Mouse (Mus musculus) heart, adult 2 months (tissue): ENCODE results near the gene Arhgap28. TPM values are rescaled to one million over a fixed set of nuclear protein-coding genes. Genes with fewer than 3 reads are reported as not detected.
A peak's percentile ranks its signal among the peaks of the same experiment; 100 is the strongest.

Experiments
- DNase-seq, 2 experiments: peaks; one replicate each; pipeline ENCODE4 v3.0.0; 2021
- H3K27ac ChIP-seq: fragments of 200-600 bp; 2 replicates; pipeline ENCODE4 v1.8.1; 2022
- H3K27me3 ChIP-seq: fragments of 200-500 bp; 2 replicates; pipeline ENCODE4 v1.6.1; 2012; ENCODE audit warnings: mild to moderate bottlenecking, low read length, inconsistent platforms, mixed read lengths; ENCODE audit not compliant: control insufficient read depth, insufficient read depth
- H3K36me3 ChIP-seq: fragments of 200-500 bp; 2 replicates; pipeline ENCODE4 v1.6.1; 2012; ENCODE audit warnings: low read length, inconsistent platforms; ENCODE audit not compliant: control insufficient read depth, insufficient read depth
- H3K4me1 ChIP-seq: fragments of 200-500 bp; 2 replicates; pipeline ENCODE4 v1.6.1; 2011; ENCODE audit warnings: low read length; ENCODE audit not compliant: control insufficient read depth, insufficient read depth
- H3K4me3 ChIP-seq: fragments of 200-600 bp; 2 replicates; pipeline ENCODE4 v1.8.1; 2022
- H3K79me2 ChIP-seq: fragments of 200-500 bp; replicated peaks from 2 replicates; pipeline ENCODE4 v1.6.1; 2012; ENCODE audit warnings: mild to moderate bottlenecking, inconsistent platforms, low read length, moderate library complexity, mixed read lengths; ENCODE audit not compliant: control insufficient read depth, insufficient read depth
- H3K9ac ChIP-seq: fragments of 200-500 bp; 2 replicates; pipeline ENCODE4 v1.6.1; 2012; ENCODE audit warnings: low read depth, mild to moderate bottlenecking, control low read depth, inconsistent platforms, low read length, mixed read lengths
- CTCF ChIP-seq: fragments of 200-600 bp; IDR thresholded peaks from 2 replicates; pipeline ENCODE4 v1.8.1; 2022; ENCODE audit warnings: antibody characterized with exemption, mild to moderate bottlenecking, moderate library complexity
- EP300 ChIP-seq: fragments of 200-500 bp; IDR thresholded peaks from 2 replicates; pipeline ENCODE4 v1.6.1; 2011; ENCODE audit warnings: low read depth, low read length, control low read depth; ENCODE audit not compliant: insufficient read depth
- POLR2A ChIP-seq: fragments of 200-500 bp; IDR thresholded peaks from 2 replicates; pipeline ENCODE4 v1.6.1; 2011; ENCODE audit warnings: mild to moderate bottlenecking, low read depth, low read length, control low read depth; ENCODE audit not compliant: insufficient read depth
- WGBS: fragments of 180-500 bp; shearing (Covaris S2); methylation state at CpG from one replicate; pipeline ENCODE4 v1.1.7; 2018; 5-methylcytosine and 5-hydroxymethylcytosine counted together
- intact Hi-C: fragments of 180-260 bp; cut with DNase I; formaldehyde crosslinking; loops from one replicate; pipeline ENCODE4 v1.15.1; 2025
- polyA plus RNA-seq: library from polyadenylated mRNA; depleted of rRNA; stranded (reverse); fragments of >200 nt; gene quantifications from 2 replicates; pipeline ENCODE4 v1.2.3, GENCODE M21; 2012
- total RNA-seq, 2 experiments: library from RNA; stranded (reverse); gene quantifications; 2 replicates each; pipeline ENCODE4 v1.2.3; 2021

The Arhgap28 gene
- total and polyA plus RNA-seq, 3 experiments = 1.6 to 2.5 (median 1.9) TPM

GRCm38 (mm10) chr17:67888081-67888480 lies 115.8 kb downstream of the Arhgap28 start:
- peaks cover 2% of the 10 kb centered on the region for H3K4me1 ChIP-seq
- H3K79me2 ChIP-seq = no peaks in the 10 kb centered on the region
- intact Hi-C loops = loop anchor here (5.0 kb wide), 1 partner anchor 64 kb away; no protein-coding TSS in a partner anchor
- no peak for DNase-seq
- TF ChIP-seq POLR2A = no peak
- no peak for TF ChIP-seq CTCF
- no peak for TF ChIP-seq EP300
- WGBS = 59% methylated on average over 9 of the region's 9 CpGs
- H3K4me3 ChIP-seq = no peak overlapping the region
- H3K27me3 ChIP-seq = no peaks in the 10 kb centered on the region
- H3K36me3 ChIP-seq = no peaks in the 10 kb centered on the region
- H3K27ac ChIP-seq = peak overlapping the region; percentile 65
- no peak overlapping the region for H3K9ac ChIP-seq

- H3K27me3 ChIP-seq = no peaks in the 10 kb centered on the region
- no peak for DNase-seq
- no peaks in the 10 kb centered on the region for H3K36me3 ChIP-seq
- intact Hi-C loops = loop anchor here (5.0 kb wide), 1 partner anchor 66 kb away; no protein-coding TSS in a partner anchor
- no peaks in the 10 kb centered on the region for H3K79me2 ChIP-seq
- H3K4me3 ChIP-seq = no peak overlapping the region
- H3K27ac ChIP-seq = no peak overlapping the region
- H3K4me1 ChIP-seq = peaks cover 2% of the 10 kb centered on the region
- no peak overlapping the region for H3K9ac ChIP-seq
- 57% methylated on average over 5 of the region's 5 CpGs for WGBS
- no peak for TF ChIP-seq CTCF
- TF ChIP-seq POLR2A = no peak
- TF ChIP-seq EP300 = no peak
These were observed 117.6 kb downstream of the Arhgap28 start for GRCm38 (mm10) chr17:67886326-67886725.

GRCm38 (mm10) chr17:67877599-67877998 lies 126.3 kb downstream of the Arhgap28 start:
- Histone ChIP-seq H3K27ac (no peak overlapping the region), H3K27me3 (no peaks in the 10 kb centered on the region), H3K79me2 (no peaks in the 10 kb centered on the region), H3K4me3 (no peak overlapping the region), H3K4me1 (peaks cover 2% of the 10 kb centered on the region; the same call in 1 of the 2 replicates), H3K36me3 (no peaks in the 10 kb centered on the region), H3K9ac (no peak overlapping the region)
- intact Hi-C loops = no loop called here
- no peak for DNase-seq
- TF ChIP-seq POLR2A (no peak), CTCF (no peak), EP300 (no peak)
- WGBS = 70% methylated on average over 12 of the region's 12 CpGs

- WGBS = 60% methylated on average over 23 of the region's 23 CpGs
- peak; percentile 51 to 74 for DNase-seq
- Histone ChIP-seq H3K4me3 (no peak overlapping the region), H3K36me3 (no peaks in the 10 kb centered on the region), H3K4me1 (peaks cover 3% of the 10 kb centered on the region), H3K27ac (no peak overlapping the region), H3K79me2 (no peaks in the 10 kb centered on the region), H3K9ac (no peak overlapping the region), H3K27me3 (no peaks in the 10 kb centered on the region)
- intact Hi-C loops = loop anchor here (2.0 to 10.0 kb wide), 4 partner anchors 37 to 1235 kb away; no protein-coding TSS in a partner anchor
- TF ChIP-seq CTCF (peak; percentile 87), POLR2A (no peak), EP300 (0 out of 2 replicates have a peak, but pooled peaks have one; percentile 21)
These were observed 134.0 kb downstream of the Arhgap28 start for GRCm38 (mm10) chr17:67869731-67870601.

GRCm38 (mm10) chr17:67866541-67867241 lies 137.2 kb downstream of the Arhgap28 start:
- intact Hi-C loops = loop anchor here (10.0 kb wide), 2 partner anchors 988 to 1238 kb away; no protein-coding TSS in a partner anchor
- Histone ChIP-seq H3K36me3 (no peaks in the 10 kb centered on the region), H3K79me2 (no peaks in the 10 kb centered on the region), H3K4me3 (no peak overlapping the region), H3K27me3 (no peaks in the 10 kb centered on the region), H3K9ac (peak overlapping the region; percentile 14; the same call in 1 of the 2 replicates), H3K27ac (no peak overlapping the region; the same call in 1 of the 2 replicates), H3K4me1 (peaks cover 3% of the 10 kb centered on the region)
- 75% methylated on average over 20 of the region's 20 CpGs for WGBS
- TF ChIP-seq CTCF (no peak), EP300 (no peak), POLR2A (no peak)
- peak in 1 of 2 experiments; percentile 43 for DNase-seq
